Mouse (Mus musculus) lung, postnatal 36 days (tissue): ENCODE measurements around the gene Rpap3.
"Not testable (repeated sequence)": the region's sequence is repeated elsewhere in the genome, so short reads cannot be mapped to it uniquely, and the experiment has no call there.

Source experiments
- DNase-seq: peaks from one replicate; pipeline ENCODE4 v3.0.0; 2022; ENCODE audit warnings: mixed read lengths

The Rpap3 gene

GRCm38 (mm10) chr15:97682053-97682452, 23.6 kb downstream of the Rpap3 start:
- DNase-seq = no peak

GRCm38 (mm10) chr15:97679991-97680681, 25.5 kb downstream of the Rpap3 start:
- no peak for DNase-seq

DNA sequence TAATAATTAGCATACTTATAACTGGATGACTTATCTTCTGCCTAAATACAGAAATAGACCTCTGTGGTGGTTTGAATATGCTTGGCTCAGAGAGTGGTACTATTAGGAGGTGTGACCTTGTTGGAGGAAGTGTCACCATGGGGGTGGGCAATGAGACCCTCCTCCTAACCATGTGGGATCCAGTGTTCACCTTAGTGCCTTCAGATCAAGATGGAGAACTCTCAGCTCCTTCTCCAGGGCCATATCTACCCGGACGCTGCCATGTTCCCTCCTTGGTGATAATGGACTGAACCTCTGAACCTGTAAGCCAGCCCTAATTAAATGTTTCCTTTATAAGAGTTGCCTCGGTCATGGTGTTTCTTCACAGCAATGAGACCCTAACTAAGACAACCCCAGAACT, 28.3 kb downstream of the Rpap3 start:
- DNase-seq = no peak

DNA sequence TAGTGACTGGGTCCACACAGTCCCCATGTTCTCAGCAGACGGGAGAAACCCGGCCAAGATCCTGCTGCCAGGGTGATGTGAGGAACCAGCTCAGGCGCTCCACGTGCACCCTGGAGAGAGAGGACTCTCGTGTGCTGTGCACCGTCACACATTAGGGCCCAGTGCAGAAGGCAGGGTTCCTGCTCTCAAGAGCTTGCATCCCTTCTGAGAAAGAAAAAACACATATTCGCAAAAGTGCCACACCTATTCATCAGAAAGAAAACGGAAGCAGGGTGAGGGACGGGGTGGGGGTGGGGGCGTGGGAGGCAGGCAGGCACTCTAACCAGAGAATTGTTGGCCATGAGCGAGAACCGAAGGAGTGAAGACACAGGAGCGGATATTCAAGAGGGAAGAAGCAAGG, 29.7 kb downstream of the Rpap3 start:
- DNase-seq = no peak

GRCm38 (mm10) chr15:97674423-97674822, 31.2 kb downstream of the Rpap3 start:
- DNase-seq = no peak

DNA sequence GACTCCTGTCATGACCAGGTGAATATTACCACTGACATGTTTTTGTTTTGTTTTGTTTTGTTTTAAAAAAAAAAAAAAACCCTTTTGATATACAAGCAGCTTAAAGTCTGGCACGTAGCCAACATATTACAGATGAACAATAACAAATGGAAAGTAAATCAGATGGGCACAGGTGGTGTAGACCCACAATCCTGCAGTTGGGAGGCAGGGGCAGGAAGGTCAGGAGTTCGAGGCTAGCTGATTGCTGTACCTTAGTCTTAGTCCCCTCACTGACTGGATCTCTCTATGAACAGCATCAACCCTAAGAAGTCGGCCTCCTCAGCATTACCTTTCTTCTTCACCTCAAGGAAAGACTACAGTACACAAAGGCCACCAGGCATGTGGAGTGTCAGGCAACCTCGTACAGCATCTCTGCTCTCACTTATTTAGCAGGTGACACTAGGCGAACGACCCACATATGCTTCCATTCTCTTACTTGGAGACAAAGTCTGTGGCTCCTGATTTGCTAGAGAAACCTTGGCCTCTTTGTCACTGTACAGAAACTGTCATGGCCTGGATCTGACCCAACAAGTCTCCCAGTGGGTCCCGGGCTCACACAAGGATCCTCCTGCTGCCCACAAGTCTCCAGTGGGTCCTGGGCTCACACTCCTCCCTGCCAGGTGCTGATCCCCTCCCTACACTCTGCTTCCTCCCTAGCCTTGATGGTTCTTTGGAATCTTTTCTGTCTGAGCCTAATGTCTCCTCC, 32.2 kb downstream of the Rpap3 start:
- no peak for DNase-seq

- DNase-seq = no peak
Measured at GRCm38 (mm10) chr15:97672211-97672765, 33.3 kb downstream of the Rpap3 start.

DNA sequence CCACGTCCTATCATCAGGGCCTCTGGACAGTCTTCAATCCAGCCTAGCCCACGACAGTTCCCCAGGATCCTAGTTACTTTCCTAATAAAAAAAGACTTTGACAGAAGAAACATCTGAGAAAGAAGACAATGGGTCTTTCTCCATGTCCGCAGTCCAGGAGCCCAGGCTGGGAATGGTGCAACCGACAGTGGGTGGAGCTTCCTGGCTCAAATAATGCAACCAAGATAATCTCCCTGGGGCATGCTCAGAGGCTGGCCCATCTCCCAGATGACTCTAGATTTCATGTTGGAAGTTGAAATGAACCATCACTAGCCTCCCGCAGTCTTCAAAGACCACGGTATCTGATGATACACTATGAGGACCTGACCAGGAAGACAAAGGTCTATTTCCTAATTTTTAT, 35.1 kb downstream of the Rpap3 start:
- peak; percentile 43 for DNase-seq

DNA sequence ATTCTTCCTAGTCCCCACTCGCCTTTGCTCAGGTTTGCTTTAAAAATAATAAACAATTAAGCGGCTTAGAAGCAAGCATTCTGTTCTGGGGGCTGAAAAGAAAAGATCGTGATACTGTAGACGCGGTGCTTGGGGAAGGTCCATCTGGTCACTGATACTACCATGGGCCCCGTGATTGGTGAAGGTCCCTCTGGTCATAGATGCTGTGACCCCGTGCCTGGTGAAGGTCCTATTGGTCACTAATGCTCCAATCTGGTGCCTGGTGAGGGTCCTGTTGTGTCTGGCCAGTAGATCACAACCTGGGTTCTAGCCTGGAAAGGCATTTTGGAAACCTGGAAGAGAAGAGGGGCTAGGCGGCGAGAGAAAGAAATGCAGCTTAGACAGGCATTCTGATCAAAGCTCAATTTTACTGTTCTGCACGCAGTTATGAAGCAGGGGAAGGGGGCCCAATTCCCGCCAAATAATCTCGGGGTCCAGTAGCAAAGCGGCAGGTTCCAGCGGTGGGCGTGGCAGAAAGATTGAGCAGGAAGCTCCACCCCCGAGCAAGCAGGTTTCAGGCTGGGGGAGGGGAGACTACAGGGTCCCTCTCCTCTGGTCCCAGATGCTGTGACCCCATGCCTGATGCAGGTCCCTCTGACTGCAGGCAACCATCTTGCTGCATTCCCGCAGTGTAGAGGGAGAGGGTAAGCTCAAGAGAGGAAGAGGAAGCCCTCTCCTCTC, 37.3 kb downstream of the Rpap3 start:
- not testable (repeated sequence) for DNase-seq

GRCm38 (mm10) chr15:97667437-97667836, 38.2 kb downstream of the Rpap3 start:
- DNase-seq = peak; percentile 75

- no peak for DNase-seq
Measured at GRCm38 (mm10) chr15:97666457-97666770, 39.2 kb downstream of the Rpap3 start.

DNA sequence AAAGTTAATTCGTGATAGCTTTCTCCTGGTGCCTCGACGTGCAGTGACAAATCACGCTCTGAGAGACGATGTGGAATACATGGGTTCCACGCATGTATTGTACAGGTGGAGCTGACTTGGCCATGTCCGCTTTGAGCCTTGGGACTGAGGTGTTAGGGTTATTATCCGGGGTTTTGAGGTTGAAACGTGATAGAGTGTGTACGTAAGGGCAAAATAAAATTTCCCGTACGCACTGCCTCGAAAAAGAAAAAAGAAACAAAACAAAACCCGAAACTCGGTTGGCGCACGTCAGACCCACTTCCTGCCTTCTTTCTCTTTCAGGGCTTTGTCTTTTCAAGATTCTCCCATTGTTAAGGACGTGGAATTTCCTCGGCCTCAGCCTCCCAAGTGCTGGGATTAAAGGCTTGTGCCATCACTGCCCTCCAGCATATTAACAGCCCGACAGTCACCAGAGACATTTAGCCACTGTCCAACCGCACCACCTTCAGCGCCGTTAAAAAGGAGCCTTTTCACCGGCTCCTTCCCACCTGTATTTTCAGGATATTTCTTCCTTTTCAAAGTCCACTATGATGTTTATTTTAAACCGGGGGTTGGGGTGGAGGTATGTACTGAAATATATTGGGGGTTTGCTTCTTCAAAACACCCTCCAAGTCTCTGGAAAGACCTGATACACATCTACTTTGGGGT, 39.7 kb downstream of the Rpap3 start:
- no peak for DNase-seq

DNA sequence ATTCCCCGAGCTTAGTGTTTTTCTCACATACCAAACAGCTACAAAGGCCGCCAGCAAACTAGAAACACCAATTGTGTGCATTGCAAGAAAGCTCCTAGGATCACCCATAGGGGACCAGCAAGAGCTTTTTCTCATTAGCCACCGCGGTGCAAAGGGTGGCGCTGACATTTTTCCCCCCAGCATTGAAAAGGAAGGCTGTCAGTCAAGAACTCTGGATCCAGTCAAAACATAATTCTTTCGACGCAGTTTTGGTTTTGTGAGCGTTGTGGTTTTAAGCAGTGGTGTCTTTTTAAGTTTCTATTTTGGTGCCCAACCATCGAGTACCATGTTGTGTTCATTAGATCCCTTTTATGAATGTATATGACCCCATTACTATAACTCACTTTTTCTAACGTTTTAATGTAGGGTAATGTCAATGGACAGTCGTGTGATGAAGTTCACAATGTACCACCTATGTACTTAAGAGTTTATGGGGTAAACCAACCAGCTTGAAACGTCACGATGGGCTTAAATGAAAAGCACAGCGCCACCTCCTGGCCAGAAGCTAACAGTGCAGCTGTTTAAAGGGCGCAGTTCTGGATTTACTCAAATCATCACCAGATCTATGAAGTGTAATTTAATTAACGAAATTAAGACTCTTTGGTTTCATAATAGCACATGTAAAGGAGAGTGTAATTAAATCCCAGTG, 40.5 kb downstream of the Rpap3 start:
- peak; percentile 45 for DNase-seq

GRCm38 (mm10) chr15:97663750-97664406, 41.7 kb downstream of the Rpap3 start:
- DNase-seq = peak; percentile 85

DNA sequence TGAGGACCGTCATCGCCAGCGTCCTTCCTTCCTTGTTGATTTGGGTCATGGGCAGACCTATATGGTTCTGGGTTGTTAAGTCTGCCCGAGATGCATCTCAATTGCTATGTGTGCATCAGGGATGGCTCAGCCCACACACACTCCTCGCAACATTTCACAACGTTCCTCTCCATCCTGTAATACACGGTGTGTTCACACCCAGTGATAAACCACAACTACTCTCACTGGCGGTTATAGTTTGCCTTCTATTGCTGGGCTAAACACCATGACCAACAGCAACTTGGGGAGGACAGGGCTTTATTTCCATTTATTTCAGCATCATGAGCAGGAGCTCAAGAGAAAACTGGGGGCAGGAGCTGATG, 46.9 kb downstream of the Rpap3 start:
- DNase-seq = no peak

DNA sequence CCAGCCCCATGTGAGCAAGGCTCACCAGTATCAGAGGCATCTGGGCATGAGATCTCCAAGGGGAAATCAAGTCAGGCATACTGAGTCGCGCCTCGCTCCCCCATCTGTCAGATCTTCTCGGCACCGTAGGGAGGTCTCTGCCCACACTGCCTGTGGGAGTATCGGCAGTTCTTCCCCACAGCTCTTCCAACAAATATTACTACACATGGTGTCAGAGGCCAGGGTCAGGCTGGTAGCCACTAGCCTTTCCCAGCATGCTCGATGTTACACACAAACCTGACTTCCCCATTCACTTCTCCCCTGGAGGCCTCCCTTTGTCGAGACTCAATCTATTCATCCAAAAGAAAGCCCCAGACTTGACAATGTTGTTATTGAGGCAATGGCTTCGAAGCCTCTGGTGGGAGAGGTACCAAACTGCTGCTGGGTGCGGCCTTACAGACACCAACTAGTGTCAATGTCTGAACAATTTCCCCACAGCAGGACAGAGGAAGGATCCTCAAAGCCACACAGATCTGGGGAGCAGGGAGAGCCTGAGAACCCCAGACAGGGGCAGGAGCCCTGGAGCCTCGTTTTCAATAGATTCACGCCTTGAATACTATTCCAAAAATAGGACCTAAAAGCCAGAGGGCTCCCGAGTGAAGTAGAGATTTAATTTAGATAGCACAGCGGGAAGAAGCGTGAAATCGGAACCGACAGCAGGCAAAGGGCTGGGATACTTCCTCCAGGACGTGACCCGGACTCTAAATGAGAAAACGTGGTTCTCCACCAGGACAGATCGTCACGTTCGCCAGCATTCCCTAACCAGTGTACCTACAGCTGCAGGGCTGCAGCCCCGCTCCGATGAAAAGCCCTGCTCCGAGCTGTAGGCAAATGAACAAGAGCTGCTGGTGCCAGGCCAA, 47.5 kb downstream of the Rpap3 start:
- DNase-seq = no peak

- DNase-seq = no peak
Measured at GRCm38 (mm10) chr15:97657420-97657819, 48.2 kb downstream of the Rpap3 start.

DNA sequence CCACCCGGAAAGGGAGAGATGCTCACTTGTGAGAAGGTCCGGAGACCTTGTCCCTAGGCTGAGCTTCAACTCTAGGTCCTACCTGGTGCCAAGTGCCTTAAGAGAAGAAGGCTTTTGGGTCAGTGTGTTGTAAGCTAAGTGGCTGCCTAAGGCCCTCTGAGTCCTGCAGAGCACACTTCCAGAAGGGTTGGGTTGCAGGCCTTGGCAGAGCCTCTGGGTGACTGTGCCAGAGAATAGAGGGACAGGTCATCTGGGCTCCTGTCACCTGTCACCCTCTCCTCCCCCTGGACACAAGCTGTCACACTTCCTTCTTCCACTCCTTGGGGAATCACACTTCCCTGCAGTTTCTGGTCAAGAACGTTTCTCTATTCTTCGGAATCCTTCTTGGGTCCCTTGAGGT, 55.9 kb downstream of the Rpap3 start:
- DNase-seq = no peak

DNA sequence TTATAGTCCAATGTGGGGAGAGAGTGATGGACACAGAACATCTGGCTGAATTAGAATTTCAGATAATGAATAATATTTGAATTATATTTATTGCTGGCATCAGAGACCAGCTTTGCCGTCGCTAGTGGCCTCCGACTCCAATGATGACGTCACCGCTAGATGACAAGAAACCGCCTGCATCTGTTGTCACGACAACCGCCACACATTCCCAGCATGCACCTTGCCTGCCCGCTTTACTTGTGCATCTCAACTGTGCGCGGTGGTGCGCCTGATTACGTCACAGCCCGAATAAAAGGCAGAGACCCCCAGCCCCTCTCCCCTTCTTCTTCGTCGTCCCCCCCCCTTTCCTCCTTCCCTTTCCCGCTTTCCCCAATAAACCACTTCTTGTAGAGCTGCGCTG, 57.4 kb downstream of the Rpap3 start:
- DNase-seq = no peak

- DNase-seq = no peak
Measured at GRCm38 (mm10) chr15:97646426-97646825, 59.2 kb downstream of the Rpap3 start.

GRCm38 (mm10) chr15:97643986-97644385, 61.6 kb downstream of the Rpap3 start:
- no peak for DNase-seq
